Mouse (Mus musculus) liver (tissue): Measurements from ENCODE around the gene Susd3.
A peak's percentile ranks its signal among the peaks of the same experiment; 100 is the strongest.

Experiments
- DNase-seq: peaks from one replicate; pipeline ENCODE4 v3.0.0-alpha.2; 2020; ENCODE audit warnings: mixed read lengths

Susd3 gene

GRCm38 (mm10) chr13:49246011-49246410, 2.5 kb downstream of the Susd3 start:
- DNase-seq, result no peak

- DNase-seq, result no peak
Observed at GRCm38 (mm10) chr13:49245251-49245650, 3.3 kb downstream of the Susd3 start.

- DNase-seq, result no peak
Observed at GRCm38 (mm10) chr13:49243492-49243891, 5.0 kb downstream of the Susd3 start.

GRCm38 (mm10) chr13:49242321-49243065, 6.0 kb downstream of the Susd3 start:
- DNase-seq, result peak; percentile 62

GRCm38 (mm10) chr13:49238737-49239136, 9.8 kb downstream of the Susd3 start:
- no peak for DNase-seq

- DNase-seq, result no peak
Observed at GRCm38 (mm10) chr13:49237617-49238016, 10.9 kb downstream of the Susd3 start.

- DNase-seq, result no peak
Observed at GRCm38 (mm10) chr13:49234711-49235110, 13.8 kb downstream of the Susd3 start.

- no peak for DNase-seq
Observed at GRCm38 (mm10) chr13:49233792-49234572, 14.5 kb downstream of the Susd3 start.

- no peak for DNase-seq
Observed at GRCm38 (mm10) chr13:49225633-49226032, 22.9 kb downstream of the Susd3 start.

- no peak for DNase-seq
Observed at GRCm38 (mm10) chr13:49225159-49225558, 23.3 kb downstream of the Susd3 start.

- no peak for DNase-seq
Observed at GRCm38 (mm10) chr13:49224729-49225128, 23.8 kb downstream of the Susd3 start.

- DNase-seq, result no peak
Observed at GRCm38 (mm10) chr13:49224314-49224713, 24.2 kb downstream of the Susd3 start.

GRCm38 (mm10) chr13:49220912-49221311, 27.6 kb downstream of the Susd3 start:
- no peak for DNase-seq

- DNase-seq, result no peak
Observed at GRCm38 (mm10) chr13:49219367-49219766, 29.1 kb downstream of the Susd3 start.

GRCm38 (mm10) chr13:49218651-49219050, 29.9 kb downstream of the Susd3 start:
- DNase-seq, result no peak

- DNase-seq, result no peak
Observed at GRCm38 (mm10) chr13:49216808-49217561, 31.5 kb downstream of the Susd3 start.

- DNase-seq, result no peak
Observed at GRCm38 (mm10) chr13:49216220-49216552, 32.3 kb downstream of the Susd3 start.

- DNase-seq, result peak; percentile 97
Observed at GRCm38 (mm10) chr13:49215504-49216219, 32.8 kb downstream of the Susd3 start, which contains the start of gene Card19. Gene Card19 (minus strand): TSS chr13:49216037.

- no peak for DNase-seq
Observed at GRCm38 (mm10) chr13:49215128-49215503, 33.4 kb downstream of the Susd3 start.

- no peak for DNase-seq
Observed at GRCm38 (mm10) chr13:49214454-49214853, 34.1 kb downstream of the Susd3 start.

GRCm38 (mm10) chr13:49213531-49213932, 35.0 kb downstream of the Susd3 start:
- DNase-seq, result no peak

- no peak for DNase-seq
Observed at GRCm38 (mm10) chr13:49212711-49213500, 35.6 kb downstream of the Susd3 start.
